Mouse (Mus musculus): ENCODE measurements around the gene Gm28551. TPM values are rescaled to one million over a fixed set of nuclear protein-coding genes. Genes with fewer than 3 reads are reported as not detected.
A peak's percentile ranks its signal among the peaks of the same experiment; 100 is the strongest.
"Not testable (repeated sequence)": the region's sequence is repeated elsewhere in the genome, so short reads cannot be mapped to it uniquely, and the experiment has no call there.

Gene Gm28551
- not detected in 2 replicates for polyA plus RNA-seq (2012)

GRCm38 (mm10) chr1:53352327-53353261 lies at the start of gene Gm28551, which contains the start of the genes Asdurf and Asnsd1:
Gene Gm28551 (minus strand): TSS chr1:53352667.
Gene Asdurf (minus strand): TSS chr1:53352619.
Gene Asnsd1 (minus strand): TSS chr1:53352752.
- peaks cover 10% of the 10 kb centered on the region for H3K4me1 ChIP-seq (ENCODE audit: control insufficient read depth)
- TF ChIP-seq GATA1 (IDR thresholded peaks at IDR 0.05; ENCODE audit: low read length): no peak
- no peak for TF ChIP-seq TAL1 (IDR thresholded peaks at IDR 0.05; ENCODE audit: low read length)
- H3K9me3 ChIP-seq (ENCODE audit: control insufficient read depth, low read length): no peaks in the 10 kb centered on the region

GRCm38 (mm10) chr1:53393936-53394760 lies 41.7 kb upstream of the Gm28551 start:
- not testable (repeated sequence) for H3K4me1 ChIP-seq (ENCODE audit: control insufficient read depth); H3K4me3 ChIP-seq (replicated peaks); H3K27me3 ChIP-seq (ENCODE audit: control insufficient read depth); H3K36me3 ChIP-seq (ENCODE audit: control insufficient read depth); H3K9me3 ChIP-seq (ENCODE audit: control insufficient read depth, low read length)

More at GRCm38 (mm10) chr1:53352327-53353261, at the start of gene Gm28551, which contains the start of the genes Asdurf and Asnsd1:
- peak within 1 kb of the TSS; percentile 78 for H3K4me3 ChIP-seq (replicated peaks)
- no peaks in the 10 kb centered on the region for H3K27me3 ChIP-seq (ENCODE audit: control insufficient read depth)
- H3K36me3 ChIP-seq (ENCODE audit: control insufficient read depth): peaks cover 26% of the 10 kb centered on the region

GRCm38 (mm10) chr1:53388762-53389161 lies 36.3 kb upstream of the Gm28551 start:
- TF ChIP-seq TAL1 (IDR thresholded peaks at IDR 0.05; ENCODE audit: low read length) (no peak), GATA1 (IDR thresholded peaks at IDR 0.05; ENCODE audit: low read length) (no peak)
- Histone ChIP-seq H3K9me3 (ENCODE audit: control insufficient read depth, low read length) (peaks cover 16% of the 10 kb centered on the region), H3K36me3 (ENCODE audit: control insufficient read depth) (no peaks in the 10 kb centered on the region), H3K4me3 (replicated peaks) (no peak overlapping the region), H3K27me3 (ENCODE audit: control insufficient read depth) (no peaks in the 10 kb centered on the region), H3K4me1 (ENCODE audit: control insufficient read depth) (no peaks in the 10 kb centered on the region)

- TF ChIP-seq TAL1 (IDR thresholded peaks at IDR 0.05; ENCODE audit: low read length): no peak
- no peak for TF ChIP-seq GATA1 (IDR thresholded peaks at IDR 0.05; ENCODE audit: low read length)
- Histone ChIP-seq H3K27me3 (ENCODE audit: control insufficient read depth) (no peaks in the 10 kb centered on the region), H3K9me3 (ENCODE audit: control insufficient read depth, low read length) (peaks cover 8% of the 10 kb centered on the region), H3K36me3 (ENCODE audit: control insufficient read depth) (no peaks in the 10 kb centered on the region), H3K4me3 (replicated peaks) (no peak overlapping the region), H3K4me1 (ENCODE audit: control insufficient read depth) (no peaks in the 10 kb centered on the region)
Measured at GRCm38 (mm10) chr1:53384085-53384688, 31.7 kb upstream of the Gm28551 start.

- no peaks in the 10 kb centered on the region for H3K4me1 ChIP-seq (ENCODE audit: control insufficient read depth)
- H3K9me3 ChIP-seq (ENCODE audit: control insufficient read depth, low read length): no peaks in the 10 kb centered on the region
Measured at GRCm38 (mm10) chr1:53377731-53378130, 25.3 kb upstream of the Gm28551 start.

GRCm38 (mm10) chr1:53375965-53376364 lies 23.5 kb upstream of the Gm28551 start:
- not testable (repeated sequence) for H3K36me3 ChIP-seq (ENCODE audit: control insufficient read depth); H3K4me3 ChIP-seq (replicated peaks); H3K9me3 ChIP-seq (ENCODE audit: control insufficient read depth, low read length); H3K27me3 ChIP-seq (ENCODE audit: control insufficient read depth); H3K4me1 ChIP-seq (ENCODE audit: control insufficient read depth)

More at GRCm38 (mm10) chr1:53377731-53378130, 25.3 kb upstream of the Gm28551 start:
- Histone ChIP-seq H3K27me3 (ENCODE audit: control insufficient read depth) (no peaks in the 10 kb centered on the region), H3K4me3 (replicated peaks) (no peak overlapping the region), H3K36me3 (ENCODE audit: control insufficient read depth) (no peaks in the 10 kb centered on the region)
- no peak for TF ChIP-seq GATA1 (IDR thresholded peaks at IDR 0.05; ENCODE audit: low read length)

- Histone ChIP-seq H3K4me1 (ENCODE audit: control insufficient read depth) (no peaks in the 10 kb centered on the region), H3K36me3 (ENCODE audit: control insufficient read depth) (no peaks in the 10 kb centered on the region), H3K27me3 (ENCODE audit: control insufficient read depth) (no peaks in the 10 kb centered on the region), H3K4me3 (replicated peaks) (no peak overlapping the region), H3K9me3 (ENCODE audit: control insufficient read depth, low read length) (no peaks in the 10 kb centered on the region)
- TF ChIP-seq TAL1 (IDR thresholded peaks at IDR 0.05; ENCODE audit: low read length) (no peak), GATA1 (IDR thresholded peaks at IDR 0.05; ENCODE audit: low read length) (no peak)
Measured at GRCm38 (mm10) chr1:53358988-53359387, 6.5 kb upstream of the Gm28551 start.

- Histone ChIP-seq H3K4me3 (replicated peaks) (no peak overlapping the region), H3K9me3 (ENCODE audit: control insufficient read depth, low read length) (peaks cover 6% of the 10 kb centered on the region), H3K4me1 (ENCODE audit: control insufficient read depth) (peaks cover 17% of the 10 kb centered on the region), H3K27me3 (ENCODE audit: control insufficient read depth) (no peaks in the 10 kb centered on the region), H3K36me3 (ENCODE audit: control insufficient read depth) (peaks cover 42% of the 10 kb centered on the region)
- no peak for TF ChIP-seq TAL1 (IDR thresholded peaks at IDR 0.05; ENCODE audit: low read length)
Measured at GRCm38 (mm10) chr1:53341071-53341470, 11.4 kb downstream of the Gm28551 start.

- not testable (repeated sequence) for H3K4me3 ChIP-seq (replicated peaks); H3K27me3 ChIP-seq (ENCODE audit: control insufficient read depth)
- Histone ChIP-seq H3K9me3 (ENCODE audit: control insufficient read depth, low read length) (peaks cover 11% of the 10 kb centered on the region), H3K4me1 (ENCODE audit: control insufficient read depth) (peaks cover 41% of the 10 kb centered on the region), H3K36me3 (ENCODE audit: control insufficient read depth) (peaks cover 13% of the 10 kb centered on the region)
Measured at GRCm38 (mm10) chr1:53337403-53337802, 15.1 kb downstream of the Gm28551 start.

Measured in erythroblast, embryonic 14.5 days (primary cell).